Comparison of ENCODE assay signal across 8 mouse cellular contexts in genomic region chr2:122725604-122726003, GRCm38 (mm10). TPM values are rescaled to one million over a fixed set of nuclear protein-coding genes. Genes with fewer than 3 reads are reported as not detected.
A peak's percentile ranks its signal among the peaks of the same experiment; 100 is the strongest.
DNase-seq lines count a peak whose midpoint lies in the region; ATAC-seq lines count a peak whose summit lies in the region.

No protein-coding gene starts in this region.

- H3K9ac ChIP-seq in hindbrain, embryonic 13.5 days: no peak overlapping the region

- no peaks in the 10 kb centered on the region for H3K36me3 ChIP-seq in embryonic facial prominence, embryonic 10.5 days (replicated peaks)
- no peaks in the 10 kb centered on the region for H3K36me3 ChIP-seq in hindbrain, embryonic 13.5 days

- H3K27ac ChIP-seq in embryonic facial prominence, embryonic 10.5 days (replicated peaks): no peak overlapping the region
- no peak overlapping the region for H3K27ac ChIP-seq in hindbrain, embryonic 13.5 days

- peak; percentile 30 to 62 for DNase-seq in heart, postnatal 36 days
- DNase-seq in heart, postnatal 25 days (ENCODE audit: low spot score): no peak
- peak; percentile 31 for DNase-seq in urinary bladder, postnatal 25 days (ENCODE audit: low spot score)
- DNase-seq in urinary bladder, postnatal 4 days (ENCODE audit: low spot score in 2 of 2): no peak
- DNase-seq in embryonic facial prominence, embryonic 10.5 days (ENCODE audit: low spot score): peak; percentile 44
- DNase-seq in adipocyte (ENCODE audit: low spot score): no peak

- WGBS in embryonic facial prominence, embryonic 10.5 days: 57% methylated on average over 10 of the region's 10 CpGs
- 61% methylated on average over 10 of the region's 10 CpGs for WGBS in hindbrain, embryonic 13.5 days

- no peak overlapping the region for H3K4me3 ChIP-seq in embryonic facial prominence, embryonic 10.5 days
- no peak overlapping the region for H3K4me3 ChIP-seq in hindbrain, embryonic 13.5 days

- H3K27me3 ChIP-seq in embryonic facial prominence, embryonic 10.5 days (replicated peaks; ENCODE audit: low read depth, poor library complexity, severe bottlenecking): no peaks in the 10 kb centered on the region
- H3K27me3 ChIP-seq in hindbrain, embryonic 13.5 days: peaks cover 17% of the 10 kb centered on the region; the same call in 1 of the 2 replicates

- no peaks in the 10 kb centered on the region for H3K9me3 ChIP-seq in embryonic facial prominence, embryonic 10.5 days
- no peaks in the 10 kb centered on the region for H3K9me3 ChIP-seq in hindbrain, embryonic 13.5 days

- H3K4me2 ChIP-seq in hindbrain, embryonic 13.5 days: no peak overlapping the region

- H3K4me1 ChIP-seq in embryonic facial prominence, embryonic 10.5 days: no peaks in the 10 kb centered on the region
- H3K4me1 ChIP-seq in hindbrain, embryonic 13.5 days (replicated peaks): no peaks in the 10 kb centered on the region

- ATAC-seq in monocyte, adult 5-6 weeks (replicated peaks; ENCODE audit: insufficient number of reproducible peaks, low FRiP score, low TSS enrichment, poor library complexity, severe bottlenecking): 0 out of 2 replicates have a peak, but pooled peaks have one; percentile 50
- ATAC-seq in hindbrain, embryonic 13.5 days (ENCODE audit: low FRiP score): no peak

- intact Hi-C loops in heart, postnatal 36 days (cut with DNase I): loop anchor here (1.0 kb wide), 1 partner anchor 28 kb away; no protein-coding TSS in a partner anchor
- intact Hi-C loops in heart, postnatal 25 days (cut with DNase I): loop anchor here (1.0 kb wide), 1 partner anchor 28 kb away; no protein-coding TSS in a partner anchor

RNA-seq across cellular contexts. Expression of gene Bloc1s6, which starts 12.7 kb away (rescaled TPM):
- total RNA-seq in heart, postnatal 36 days (2021): 10 to 100 TPM; 23.7 to 27.0 TPM
- 10 to 100 TPM; 20.6 to 23.0 TPM for total RNA-seq in heart, postnatal 25 days (2021)
- 63.6 and 64.4 TPM in 2 replicates for polyA plus RNA-seq in embryonic facial prominence, embryonic 10.5 days (2016; fragmentation: Nextera tagmentation; extraction: Ambion mirVana)
- total RNA-seq in monocyte, adult 5-6 weeks (2017): 20.4 to 28.0 TPM (median 27.2 TPM) in 3 replicates
- polyA plus RNA-seq in hindbrain, embryonic 13.5 days (2015; fragmentation: Nextera tagmentation; extraction: Ambion mirVana): 88.1 and 97.7 TPM in 2 replicates

RNA-seq across cellular contexts. Expression of gene Slc30a4, which starts 23.1 kb away (rescaled TPM):
- total RNA-seq in heart, postnatal 36 days (2021): 1 to 10 TPM; 8.3 to 9.6 TPM
- 1 to 10 TPM; 8.2 to 8.9 TPM for total RNA-seq in heart, postnatal 25 days (2021)
- polyA plus RNA-seq in embryonic facial prominence, embryonic 10.5 days (2016; fragmentation: Nextera tagmentation; extraction: Ambion mirVana): 4.4 and 5.0 TPM in 2 replicates
- 1.1 to 3.7 TPM (median 1.6 TPM) in 3 replicates for total RNA-seq in monocyte, adult 5-6 weeks (2017)
- 6.0 and 6.1 TPM in 2 replicates for polyA plus RNA-seq in hindbrain, embryonic 13.5 days (2015; fragmentation: Nextera tagmentation; extraction: Ambion mirVana)

RNA-seq across cellular contexts. Expression of gene Sqor, which starts 39.4 kb away (rescaled TPM):
- 10 to 100 TPM; 31.6 to 32.9 TPM for total RNA-seq in heart, postnatal 36 days (2021)
- 10 to 100 TPM; 24.9 to 25.6 TPM for total RNA-seq in heart, postnatal 25 days (2021)
- polyA plus RNA-seq in embryonic facial prominence, embryonic 10.5 days (2016; fragmentation: Nextera tagmentation; extraction: Ambion mirVana): 2.6 and 3.2 TPM in 2 replicates
- 82.6 to 132 TPM (median 121 TPM) in 3 replicates for total RNA-seq in monocyte, adult 5-6 weeks (2017)
- 2.7 and 3.6 TPM in 2 replicates for polyA plus RNA-seq in hindbrain, embryonic 13.5 days (2015; fragmentation: Nextera tagmentation; extraction: Ambion mirVana)

Comparison
In these comparisons a context has a peak if more than half of its experiments do, and no peak if none do; other contexts are left out.
1. DNase-seq: peak in heart, postnatal 36 days (2 of 2), urinary bladder, postnatal 25 days (single experiment) and embryonic facial prominence, embryonic 10.5 days (single experiment); none in heart, postnatal 25 days (single experiment), urinary bladder, postnatal 4 days (0 of 2) and adipocyte (single experiment).